Mouse (Mus musculus): ENCODE data around the gene Adck1.
A peak's percentile ranks its signal among the peaks of the same experiment; 100 is the strongest.

Adck1 gene

GRCm38 (mm10) chr12:88476702-88477101 lies 116.3 kb downstream of the Adck1 start:
- no peak for DNase-seq

- no peak for DNase-seq
Measured at GRCm38 (mm10) chr12:88481657-88482056, 121.3 kb downstream of the Adck1 start.

- peak; percentile 38 for DNase-seq
Measured at GRCm38 (mm10) chr12:88490881-88491280, 130.5 kb downstream of the Adck1 start.
